Mouse (Mus musculus): ENCODE measurements around the gene Tbl1xr1. TPM values are rescaled to one million over a fixed set of nuclear protein-coding genes. Genes with fewer than 3 reads are reported as not detected.

Tbl1xr1 gene
- total RNA-seq (2021), result 100 to 1,000 TPM; 143 to 150 TPM
- long read RNA-seq, full-length matches to known transcripts, result 9 of 24 reads
- long read RNA-seq, partial matches to known transcripts, result 13 of 24 reads
- long read RNA-seq, other reads (novel, unspliced or antisense), result 2 of 24 reads

- DNase-seq (ENCODE audit: low spot score in 2 of 2), result peak; percentile 90 to 95
Observed at GRCm38 (mm10) chr3:22076561-22076935, at the start of gene Tbl1xr1. Tbl1xr1 (plus strand) TSS chr3:22076652.

- no peak for DNase-seq (ENCODE audit: low spot score in 2 of 2)
Observed at GRCm38 (mm10) chr3:22038004-22038403, 38.4 kb upstream of the Tbl1xr1 start.

GRCm38 (mm10) chr3:22039036-22039795 lies 37.2 kb upstream of the Tbl1xr1 start:
- no peak for DNase-seq (ENCODE audit: low spot score in 2 of 2)

DNA sequence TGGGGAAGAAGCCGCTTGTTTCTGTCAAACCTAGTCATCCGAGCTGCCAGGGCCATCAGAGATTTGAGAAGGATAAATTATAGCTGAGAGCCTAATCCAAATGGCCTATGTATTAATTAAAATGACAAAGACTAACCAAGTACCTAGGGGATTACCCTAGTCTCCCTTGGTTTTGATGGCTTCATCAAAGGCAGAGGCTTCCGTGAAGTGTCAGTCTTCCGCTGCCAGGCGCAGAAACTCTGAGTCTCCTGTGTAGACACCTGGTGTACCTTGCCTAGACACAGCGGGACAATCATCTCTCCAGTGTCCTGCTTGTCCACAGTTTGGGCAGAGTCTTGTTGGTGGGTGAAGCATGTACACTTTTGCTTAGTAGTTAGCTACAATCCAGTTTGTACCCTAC lies 35.8 kb upstream of the Tbl1xr1 start:
- no peak for DNase-seq (ENCODE audit: low spot score in 2 of 2)

DNA sequence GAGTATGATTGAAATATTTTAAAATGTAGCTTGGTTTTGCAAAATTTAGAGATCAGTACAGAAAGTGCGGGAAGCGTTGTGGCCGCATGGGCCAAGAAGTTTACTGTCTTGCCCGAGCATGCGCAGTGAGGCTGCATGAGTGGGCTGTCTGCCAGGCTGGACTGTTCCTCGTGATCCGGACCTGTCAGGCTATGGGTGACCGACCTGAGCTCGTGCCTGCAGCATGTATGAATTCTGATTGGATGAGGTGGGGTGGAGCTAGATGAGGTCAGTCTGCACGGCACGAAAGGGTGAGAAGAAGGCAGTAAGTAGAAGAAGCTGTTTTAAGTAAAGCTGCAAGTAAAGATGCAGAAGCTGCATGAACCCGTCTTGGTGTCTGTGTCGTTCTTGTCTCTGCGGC lies 29.2 kb upstream of the Tbl1xr1 start:
- DNase-seq (ENCODE audit: low spot score in 2 of 2), result no peak

DNA sequence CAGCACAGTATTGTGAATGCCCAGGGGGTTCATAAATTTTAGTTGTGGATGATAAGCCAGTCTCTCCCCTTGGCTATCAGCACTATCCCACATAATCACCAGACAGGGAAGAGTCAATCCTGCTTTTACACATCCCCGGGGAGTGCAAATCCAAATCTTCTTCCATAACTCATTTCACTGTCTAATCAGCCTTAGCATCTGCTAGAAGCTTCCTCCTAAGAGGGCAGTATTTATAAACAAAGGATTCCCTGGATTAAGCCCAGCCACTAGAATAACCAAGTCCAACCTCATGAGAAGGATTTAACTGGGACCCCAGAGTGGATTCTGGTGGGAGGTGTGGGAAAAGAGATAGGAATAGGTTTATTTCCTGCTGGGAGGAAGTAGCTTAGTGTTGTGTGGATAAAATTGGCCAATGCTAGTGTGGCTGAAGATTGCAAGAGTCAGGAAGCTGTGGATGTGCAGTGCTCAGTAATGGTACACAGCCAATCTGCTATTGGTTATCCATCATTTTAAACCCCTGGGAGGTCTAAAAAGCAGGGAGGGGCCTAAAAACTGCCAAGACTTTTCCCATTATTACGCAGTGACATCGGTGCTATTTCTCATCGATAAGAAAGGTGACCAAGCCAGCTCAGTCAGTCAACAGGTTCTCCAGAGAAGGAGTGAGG lies 19.7 kb upstream of the Tbl1xr1 start:
- DNase-seq (ENCODE audit: low spot score in 2 of 2), result no peak

- DNase-seq (ENCODE audit: low spot score in 2 of 2), result no peak
Observed at GRCm38 (mm10) chr3:22058206-22058804, 18.1 kb upstream of the Tbl1xr1 start.

DNA sequence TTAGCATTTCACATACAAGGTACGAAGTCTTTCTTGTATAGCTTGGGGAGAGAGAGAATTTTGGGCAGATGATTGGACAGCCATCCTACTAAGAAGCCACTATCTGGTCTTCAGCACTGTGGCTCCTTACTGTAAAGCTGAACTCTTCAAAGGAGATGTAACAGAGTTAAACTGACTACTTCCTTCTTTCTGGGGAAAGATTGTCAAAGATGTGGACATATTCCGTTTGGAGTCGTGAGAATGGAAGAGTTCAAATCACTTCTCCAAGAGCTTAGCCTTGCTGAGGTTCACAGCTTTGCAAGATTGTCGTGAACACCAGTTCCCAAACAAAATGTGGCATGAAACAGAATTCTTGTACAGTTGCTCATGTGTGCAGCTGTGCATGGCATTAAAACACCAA lies 15.3 kb upstream of the Tbl1xr1 start:
- no peak for DNase-seq (ENCODE audit: low spot score in 2 of 2)

GRCm38 (mm10) chr3:22068621-22069020 lies 7.8 kb upstream of the Tbl1xr1 start:
- no peak for DNase-seq (ENCODE audit: low spot score in 2 of 2)

GRCm38 (mm10) chr3:22073916-22074315 lies 2.5 kb upstream of the Tbl1xr1 start:
- DNase-seq (ENCODE audit: low spot score in 2 of 2), result no peak

DNA sequence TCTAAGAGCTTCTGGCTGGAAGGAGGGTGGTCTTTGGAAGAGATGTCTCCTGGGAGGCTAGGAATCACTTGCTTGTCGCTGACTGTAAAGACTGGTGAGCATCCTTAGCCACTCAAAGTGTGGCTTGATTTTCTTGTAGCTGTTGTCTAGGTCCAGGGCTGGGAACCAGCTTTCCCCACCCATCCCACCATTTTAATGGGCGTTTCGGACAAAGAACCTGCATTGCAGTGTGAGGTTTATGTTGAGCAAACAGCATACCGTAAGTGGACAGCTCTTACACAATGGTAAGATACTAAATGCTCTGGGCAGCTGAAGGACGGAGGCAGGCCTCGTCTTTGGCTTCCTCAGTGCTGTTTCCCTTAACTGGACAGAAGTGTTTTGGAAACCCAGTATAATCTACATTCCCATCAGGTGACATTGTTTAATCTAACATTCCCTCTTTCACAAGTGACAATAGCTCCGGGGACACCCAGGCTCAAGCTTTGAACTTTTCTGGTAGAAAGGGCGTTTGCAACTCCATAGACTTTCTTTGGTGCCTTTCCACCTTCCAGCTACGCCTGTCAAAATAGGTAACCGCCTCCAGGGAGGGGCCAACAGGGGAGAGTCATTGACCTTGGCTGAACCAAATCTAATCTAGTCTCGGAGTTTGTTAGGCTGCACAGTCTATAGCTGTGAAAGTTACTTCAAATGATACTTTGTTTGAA lies 1.7 kb upstream of the Tbl1xr1 start:
- DNase-seq (ENCODE audit: low spot score in 2 of 2), result no peak

DNA sequence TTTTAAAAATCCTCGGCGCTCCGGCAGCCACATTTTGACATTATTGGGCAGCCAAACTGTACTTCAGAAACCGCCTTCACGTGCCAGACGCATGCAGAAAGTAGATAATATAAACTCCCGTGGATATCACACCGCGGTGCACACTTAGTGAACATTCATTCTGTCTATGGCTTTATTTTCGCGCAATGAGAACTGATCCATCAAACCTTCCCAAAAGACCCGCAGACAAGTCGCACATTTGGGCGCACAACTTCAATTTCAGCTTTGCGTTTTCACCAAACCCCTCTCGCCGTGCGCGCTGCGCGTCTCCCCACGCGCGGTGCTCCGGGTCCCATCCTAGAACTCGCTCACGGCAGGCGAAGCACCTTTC lies 950 bp upstream of the Tbl1xr1 start:
- DNase-seq (ENCODE audit: low spot score in 2 of 2), result no peak

DNA sequence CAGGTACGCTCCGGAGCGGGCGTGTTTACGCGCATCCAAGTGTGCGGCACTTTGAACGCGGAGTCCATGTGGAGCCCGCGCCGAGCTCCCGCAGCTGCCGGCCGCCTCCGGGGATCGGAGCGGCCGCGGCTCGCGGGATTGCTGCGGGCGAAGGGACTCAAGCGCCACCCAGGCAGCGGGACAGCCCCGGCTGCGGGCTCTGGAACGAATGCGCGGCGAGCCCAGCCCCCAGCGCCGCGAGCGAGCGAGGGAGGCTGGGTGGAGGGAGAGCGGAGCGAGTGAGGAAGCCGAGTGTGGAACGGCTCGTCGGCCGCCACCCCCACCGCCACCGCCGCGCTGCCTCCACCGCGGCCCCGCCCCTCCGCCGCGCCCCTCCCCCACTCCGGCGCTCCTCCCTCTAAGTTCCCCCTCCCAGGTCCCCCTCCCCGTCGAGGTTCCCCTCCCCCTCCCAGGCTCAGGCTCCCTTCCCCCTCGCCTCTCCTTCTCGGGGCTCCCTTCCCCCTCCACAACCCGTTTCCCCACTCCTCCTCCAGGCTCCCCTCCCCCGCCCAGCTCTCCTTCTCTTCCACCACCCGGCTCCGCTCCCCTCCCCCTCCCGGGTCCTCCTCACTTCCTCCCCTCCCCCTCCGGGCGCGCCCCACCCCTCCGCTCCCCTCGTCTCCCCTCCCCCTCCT lies 428 bp upstream of the Tbl1xr1 start:
- peak; percentile 84 to 88 for DNase-seq (ENCODE audit: low spot score in 2 of 2)

DNA sequence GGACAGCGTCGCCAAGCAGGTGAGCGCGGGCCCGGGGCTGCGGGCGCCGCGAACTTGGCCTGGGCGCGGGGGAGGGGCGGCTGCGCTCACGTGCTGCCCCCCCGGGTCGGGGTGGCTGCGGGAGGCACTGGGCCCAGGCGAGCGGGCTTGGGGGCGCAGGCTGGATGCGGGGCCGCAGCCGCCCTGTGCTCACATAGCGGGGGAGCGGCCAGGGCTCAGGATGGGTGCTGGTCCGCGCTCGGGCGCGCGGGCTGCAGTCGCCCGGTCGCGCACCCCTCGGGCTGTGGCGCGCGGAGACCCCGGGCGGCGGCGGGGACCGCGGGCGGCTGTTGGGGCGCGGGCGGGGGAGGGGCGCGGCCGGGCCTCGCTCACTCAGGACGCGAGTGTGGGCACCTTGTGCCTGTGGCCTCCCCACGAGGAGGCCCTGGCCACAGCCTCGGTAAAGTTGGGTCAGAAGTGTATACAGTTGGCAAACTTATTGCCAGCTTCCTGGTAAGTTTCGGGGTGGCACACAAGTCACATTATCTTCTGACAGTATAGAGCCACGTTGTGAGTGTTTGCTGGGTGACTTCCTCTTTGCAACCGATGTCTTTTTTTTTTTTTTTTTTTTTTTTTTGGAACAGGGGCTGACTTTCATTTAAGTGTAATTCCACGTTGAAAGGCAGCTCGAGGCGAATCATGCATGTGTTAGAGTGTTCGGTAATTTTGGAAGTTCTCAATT lies 644 bp downstream of the Tbl1xr1 start:
- peak in 1 of 2 experiments; percentile 43 for DNase-seq (ENCODE audit: low spot score in 2 of 2)

GRCm38 (mm10) chr3:22077657-22078475 lies 1.4 kb downstream of the Tbl1xr1 start:
- peak in 1 of 2 experiments; percentile 72 for DNase-seq (ENCODE audit: low spot score in 2 of 2)

GRCm38 (mm10) chr3:22078529-22078928 lies 2.1 kb downstream of the Tbl1xr1 start:
- no peak for DNase-seq (ENCODE audit: low spot score in 2 of 2)

DNA sequence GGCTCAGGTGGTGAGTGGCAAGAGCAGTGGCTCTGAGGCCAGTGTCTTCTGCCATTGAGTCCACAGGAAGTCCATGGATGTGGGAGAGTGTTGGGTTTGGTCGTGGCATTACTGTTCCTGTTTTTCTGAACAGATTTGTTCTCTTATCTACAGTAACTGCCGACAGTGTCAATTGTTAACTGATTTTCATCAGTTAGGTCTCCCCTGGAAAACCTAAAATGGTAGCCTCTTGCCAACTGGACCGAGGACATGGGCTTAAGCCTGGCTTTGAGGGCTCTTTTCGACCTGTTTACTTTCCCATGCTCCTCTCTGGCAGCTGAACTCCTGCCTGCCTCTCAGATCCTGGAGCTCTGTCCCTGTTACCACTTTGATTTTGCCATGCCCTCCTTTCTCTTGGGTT lies 5.4 kb downstream of the Tbl1xr1 start:
- DNase-seq (ENCODE audit: low spot score in 2 of 2), result no peak

DNA sequence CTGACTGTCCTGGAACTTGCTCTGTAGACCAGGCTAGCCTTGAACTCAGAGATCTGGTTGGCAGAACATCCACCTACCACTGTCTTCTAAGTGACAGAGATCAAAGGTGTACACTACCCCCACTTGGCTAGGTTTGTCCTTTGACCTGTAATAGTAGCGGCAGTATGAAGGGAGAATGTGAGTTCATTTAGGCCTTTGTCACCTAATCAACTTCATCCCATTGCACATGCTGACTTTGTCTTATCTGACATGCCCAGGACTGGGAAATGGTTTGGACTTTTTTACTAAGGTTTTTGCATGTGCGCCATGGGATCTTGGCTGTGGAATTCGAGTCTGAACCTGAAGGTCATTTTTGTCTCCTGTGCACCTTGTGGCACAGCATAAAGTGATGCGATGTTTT lies 6.4 kb downstream of the Tbl1xr1 start:
- DNase-seq (ENCODE audit: low spot score in 2 of 2), result no peak

DNA sequence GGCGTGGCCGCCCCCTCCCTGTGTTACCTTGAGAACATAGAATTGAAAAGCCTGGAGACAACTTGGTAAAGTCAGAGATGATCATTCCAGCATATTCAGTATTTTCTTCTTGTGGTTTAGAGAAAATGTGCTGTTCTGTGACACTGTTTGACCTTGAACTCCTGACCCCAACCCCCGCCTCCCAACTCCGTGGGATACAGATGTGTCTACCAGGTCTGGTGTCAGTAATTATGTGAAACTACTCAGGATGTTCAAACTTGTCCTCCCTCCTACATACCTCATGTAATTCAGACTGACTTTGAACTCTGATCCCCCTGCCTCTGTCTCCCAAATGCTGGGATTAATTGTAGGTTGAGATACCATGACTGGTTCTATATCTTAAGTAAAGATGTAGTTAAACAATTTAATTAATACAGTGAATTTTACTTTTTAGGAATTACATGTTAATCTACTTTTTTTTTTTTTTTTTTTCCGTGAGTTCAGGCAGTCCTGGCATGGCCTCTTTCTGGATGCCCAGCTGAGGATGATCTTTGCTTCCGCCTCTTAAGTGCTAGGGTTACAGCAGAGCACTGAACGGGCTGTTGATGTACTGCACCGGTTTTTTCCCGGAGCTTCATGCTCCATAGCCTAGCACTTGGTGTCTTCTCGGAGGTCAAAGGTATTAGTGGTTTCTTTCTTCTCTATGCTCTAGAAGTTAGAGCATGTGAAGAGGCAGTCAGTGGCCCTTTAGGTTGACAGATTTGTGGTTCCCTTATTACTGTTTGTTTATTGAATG lies 8.0 kb downstream of the Tbl1xr1 start:
- DNase-seq (ENCODE audit: low spot score in 2 of 2), result no peak
